Mouse (Mus musculus): ENCODE data around the gene Olfr1359. TPM values are rescaled to one million over a fixed set of nuclear protein-coding genes. Genes with fewer than 3 reads are reported as not detected.

The Olfr1359 gene
- not detected in 2 replicates for polyA plus RNA-seq (2015; fragmentation: Nextera tagmentation; extraction: Ambion mirVana)

DNA sequence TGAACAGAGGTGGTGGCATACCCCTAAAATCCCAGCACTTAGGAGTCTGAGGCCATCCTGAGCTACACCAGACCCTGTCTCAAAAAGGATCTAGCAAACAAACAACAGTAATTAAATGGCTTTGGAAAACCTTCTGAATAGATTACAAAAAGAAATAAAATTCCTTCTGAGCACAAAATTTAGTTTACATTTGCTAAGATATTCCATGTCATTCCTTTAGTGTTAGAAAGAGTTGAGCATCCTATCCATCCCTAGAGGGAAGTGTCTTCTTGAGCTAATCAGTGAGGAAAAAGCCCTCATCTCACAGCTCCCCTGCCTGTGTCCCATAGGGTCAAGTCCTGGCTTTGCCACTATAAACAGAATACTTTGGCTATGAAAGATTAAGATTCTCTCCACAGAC, at the start of gene Olfr1359:
TSS of gene Olfr1359 (plus strand) at position 301 of the 400 bp plus-strand sequence.

DNA sequence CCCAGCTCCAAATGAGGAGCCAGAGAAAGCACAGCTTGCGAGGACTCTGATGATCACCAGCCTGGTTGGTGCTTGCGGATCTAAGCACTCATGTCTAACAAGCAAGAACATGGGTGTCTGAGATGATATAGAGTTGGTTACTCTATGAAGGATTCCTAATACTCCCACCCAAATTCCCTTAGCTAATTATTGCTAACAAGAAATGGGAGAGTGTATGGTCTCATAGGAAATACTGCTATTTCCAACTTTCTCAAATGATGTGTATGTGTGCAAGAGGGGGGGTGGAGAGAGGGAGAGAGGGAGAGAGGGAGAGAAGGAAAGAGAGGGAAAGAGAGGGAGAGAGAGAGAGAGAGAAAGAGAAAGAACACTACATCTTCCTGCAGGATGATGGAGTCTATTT, 34.6 kb upstream of the Olfr1359 start, which contains the start of gene Olfr1361:
TSS of gene Olfr1361 (minus strand) at position 101 of the 400 bp plus-strand sequence.

DNA sequence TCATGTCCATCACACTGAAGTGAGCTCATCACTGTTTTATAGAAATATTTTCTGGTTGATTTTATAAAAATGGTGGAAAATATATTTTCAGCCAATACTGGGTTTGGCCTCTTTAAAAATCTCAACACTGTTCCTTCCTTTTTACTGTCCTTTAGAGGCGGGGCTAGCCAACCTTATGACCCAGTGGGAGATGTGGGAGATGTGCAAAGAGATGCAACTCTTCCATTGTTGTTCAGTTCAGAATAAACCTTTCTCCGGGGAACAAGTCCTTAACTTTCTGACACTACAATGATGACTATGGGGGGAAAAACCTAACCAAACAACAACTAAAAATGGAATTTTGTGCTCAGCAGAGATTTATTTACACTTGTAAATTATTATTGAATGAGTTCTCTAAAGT, 20.6 kb upstream of the Olfr1359 start, which contains the start of gene Olfr1360:
TSS of gene Olfr1360 (minus strand) at position 101 of the 400 bp plus-strand sequence.

DNA sequence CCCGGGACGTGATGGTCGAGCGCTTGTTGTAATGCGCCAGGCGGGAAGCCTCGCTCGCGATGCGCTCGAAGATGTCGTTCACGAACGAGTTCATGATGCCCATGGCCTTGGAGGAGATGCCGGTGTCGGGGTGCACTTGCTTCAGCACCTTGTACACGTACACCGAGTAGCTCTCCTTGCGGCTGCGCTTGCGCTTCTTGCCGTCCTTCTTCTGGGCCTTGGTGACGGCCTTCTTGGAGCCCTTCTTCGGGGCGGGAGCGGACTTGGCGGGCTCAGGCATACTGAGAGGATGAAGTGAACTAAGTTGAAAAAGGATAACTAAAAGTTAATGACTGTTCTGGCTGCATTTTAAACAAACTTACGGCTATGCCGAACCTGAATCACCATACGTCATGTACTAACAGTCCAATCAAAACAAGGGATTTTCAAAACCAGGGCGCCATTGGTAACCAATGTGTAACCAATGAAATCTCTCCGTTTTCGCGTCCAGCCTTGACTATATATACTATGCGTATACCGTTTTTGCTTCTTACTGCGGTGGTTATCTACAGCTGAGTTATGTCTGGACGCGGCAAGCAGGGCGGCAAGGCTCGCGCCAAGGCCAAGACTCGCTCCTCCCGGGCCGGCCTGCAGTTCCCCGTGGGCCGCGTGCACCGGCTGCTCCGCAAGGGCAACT, 18.1 kb downstream of the Olfr1359 start, which contains the start of the genes Hist1h2bl and Hist1h2ai:
TSS of gene Hist1h2bl (minus strand) at position 280 of the 676 bp plus-strand sequence.
TSS of gene Hist1h2ai (plus strand) at position 559 of the 676 bp plus-strand sequence.

DNA sequence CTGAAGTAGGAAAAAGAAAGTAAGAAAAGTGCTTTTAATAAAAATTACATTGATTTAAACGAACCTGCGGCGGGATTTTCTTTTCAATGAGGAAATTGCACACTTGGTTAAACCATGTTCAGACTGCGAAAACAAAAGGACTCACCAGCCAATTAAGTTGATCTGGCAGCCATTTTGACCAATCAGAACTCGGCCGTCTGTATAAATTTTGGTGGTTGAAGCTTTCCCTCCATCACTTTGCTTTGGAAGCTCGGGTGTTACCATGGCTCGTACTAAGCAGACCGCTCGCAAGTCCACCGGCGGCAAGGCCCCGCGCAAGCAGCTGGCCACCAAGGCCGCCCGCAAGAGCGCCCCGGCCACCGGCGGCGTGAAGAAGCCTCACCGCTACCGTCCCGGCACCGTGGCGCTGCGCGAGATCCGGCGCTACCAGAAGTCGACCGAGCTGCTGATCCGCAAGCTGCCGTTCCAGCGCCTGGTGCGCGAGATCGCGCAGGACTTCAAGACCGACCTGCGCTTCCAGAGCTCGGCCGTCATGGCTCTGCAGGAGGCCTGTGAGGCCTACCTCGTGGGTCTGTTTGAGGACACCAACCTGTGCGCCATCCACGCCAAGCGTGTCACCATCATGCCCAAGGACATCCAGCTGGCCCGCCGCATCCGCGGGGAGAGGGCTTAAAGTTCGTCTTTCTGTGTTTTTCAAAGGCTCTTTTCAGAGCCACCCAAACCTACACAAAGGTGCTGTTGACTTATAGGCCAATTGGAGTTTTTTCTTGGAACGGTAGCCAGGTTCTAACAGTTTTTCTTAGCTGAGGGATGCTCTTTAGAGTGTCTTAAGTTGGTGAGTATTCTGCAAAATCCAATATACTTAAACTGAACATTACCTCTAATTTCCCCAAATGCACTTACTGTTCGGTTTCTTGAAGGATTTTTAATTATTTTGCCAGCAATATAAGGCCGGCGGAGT, 19.8 kb downstream of the Olfr1359 start, which contains the start of gene Hist1h3h:
TSS of gene Hist1h3h (plus strand) at position 263 of the 961 bp plus-strand sequence.

DNA sequence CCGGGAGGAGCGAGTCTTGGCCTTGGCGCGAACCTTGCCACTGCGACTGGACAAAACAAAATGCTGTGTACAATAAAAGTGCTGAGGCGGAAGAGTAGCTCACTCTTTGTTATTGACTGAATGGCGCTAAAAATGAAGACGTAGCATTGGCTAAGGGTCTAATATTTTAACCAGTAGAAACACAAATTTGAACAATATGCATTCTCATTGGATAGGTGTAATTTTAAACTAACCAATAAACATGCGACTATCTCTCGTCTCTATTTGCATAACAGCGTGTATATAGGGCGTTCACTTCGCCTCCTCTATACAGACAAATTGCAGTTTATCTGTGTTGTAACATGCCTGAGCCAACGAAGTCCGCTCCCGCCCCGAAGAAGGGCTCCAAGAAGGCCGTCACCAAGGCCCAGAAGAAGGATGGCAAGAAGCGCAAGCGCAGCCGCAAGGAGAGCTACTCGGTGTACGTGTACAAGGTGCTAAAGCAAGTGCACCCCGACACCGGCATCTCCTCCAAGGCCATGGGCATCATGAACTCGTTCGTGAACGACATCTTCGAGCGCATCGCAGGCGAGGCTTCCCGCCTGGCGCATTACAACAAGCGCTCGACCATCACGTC, 24.0 kb downstream of the Olfr1359 start, which contains the start of gene Hist1h2bm:
TSS of gene Hist1h2bm (plus strand) at position 288 of the 616 bp plus-strand sequence.

DNA sequence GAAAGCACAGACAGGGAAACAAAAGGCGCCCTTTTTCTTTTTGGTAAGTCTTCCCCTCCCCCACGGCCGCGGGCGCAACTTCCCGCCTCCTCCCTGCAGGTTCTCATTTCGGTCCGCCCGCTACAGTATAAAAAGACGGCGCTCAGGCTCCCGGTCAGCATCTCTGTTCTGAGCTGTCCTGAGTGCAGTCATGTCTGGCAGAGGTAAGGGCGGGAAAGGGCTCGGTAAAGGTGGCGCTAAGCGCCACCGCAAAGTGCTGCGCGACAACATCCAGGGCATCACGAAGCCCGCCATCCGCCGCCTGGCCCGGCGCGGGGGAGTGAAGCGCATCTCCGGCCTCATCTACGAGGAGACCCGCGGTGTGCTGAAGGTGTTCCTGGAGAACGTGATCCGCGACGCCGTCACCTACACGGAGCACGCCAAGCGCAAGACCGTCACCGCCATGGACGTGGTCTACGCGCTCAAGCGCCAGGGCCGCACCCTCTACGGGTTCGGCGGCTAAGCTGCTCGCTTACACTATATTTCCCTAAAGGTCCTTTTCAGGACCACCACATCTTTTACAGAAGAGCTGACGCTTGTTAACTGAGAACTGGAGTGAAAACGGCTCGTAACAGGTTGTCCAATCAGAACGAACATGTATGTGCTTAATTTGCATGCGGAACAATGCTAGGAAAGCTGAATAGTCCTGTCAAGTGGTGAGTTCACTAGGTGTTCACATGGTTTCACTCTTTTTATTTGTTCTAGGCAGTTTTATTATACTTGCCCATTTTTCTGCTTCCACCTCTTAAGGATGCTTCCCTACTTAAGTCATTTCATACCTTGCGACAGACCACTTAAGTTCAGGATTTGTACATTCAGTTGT, 37.2 kb downstream of the Olfr1359 start, which contains the start of gene Hist1h4j:
TSS of gene Hist1h4j (plus strand) at position 159 of the 862 bp plus-strand sequence.

DNA sequence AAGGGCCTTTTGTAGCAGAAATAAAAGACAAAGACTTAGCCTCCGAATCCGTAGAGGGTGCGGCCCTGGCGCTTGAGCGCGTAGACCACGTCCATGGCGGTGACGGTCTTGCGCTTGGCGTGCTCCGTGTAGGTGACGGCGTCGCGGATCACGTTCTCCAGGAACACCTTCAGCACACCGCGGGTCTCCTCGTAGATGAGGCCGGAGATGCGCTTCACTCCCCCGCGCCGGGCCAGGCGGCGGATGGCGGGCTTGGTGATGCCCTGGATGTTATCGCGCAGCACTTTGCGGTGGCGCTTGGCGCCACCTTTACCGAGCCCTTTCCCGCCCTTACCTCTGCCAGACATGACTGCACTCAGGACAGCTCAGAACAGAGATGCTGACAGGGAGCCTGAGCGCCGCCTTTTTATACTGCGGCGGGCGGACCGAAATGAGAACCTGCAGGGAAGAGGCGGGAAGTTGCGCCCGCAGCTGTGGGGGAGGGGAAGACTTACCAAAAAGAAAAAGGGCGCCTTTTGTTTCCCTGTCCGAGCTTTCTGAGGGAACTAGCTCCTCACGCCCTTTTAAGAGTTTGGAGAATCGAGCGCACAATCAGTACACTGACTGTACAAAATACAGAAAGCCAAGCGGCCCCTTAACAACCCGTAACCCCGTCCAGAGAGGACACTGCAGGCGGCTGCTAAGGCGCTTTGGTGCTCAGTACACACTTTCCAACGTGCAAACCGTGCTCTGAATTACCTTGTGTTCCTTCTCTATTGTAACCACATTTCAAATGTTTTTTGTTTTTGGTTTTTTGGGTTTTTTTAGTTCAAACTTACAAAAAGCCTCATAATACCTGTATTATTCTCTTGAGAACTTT, 52.5 kb downstream of the Olfr1359 start, which contains the start of gene Hist1h4k:
TSS of gene Hist1h4k (minus strand) at position 347 of the 859 bp plus-strand sequence.

DNA sequence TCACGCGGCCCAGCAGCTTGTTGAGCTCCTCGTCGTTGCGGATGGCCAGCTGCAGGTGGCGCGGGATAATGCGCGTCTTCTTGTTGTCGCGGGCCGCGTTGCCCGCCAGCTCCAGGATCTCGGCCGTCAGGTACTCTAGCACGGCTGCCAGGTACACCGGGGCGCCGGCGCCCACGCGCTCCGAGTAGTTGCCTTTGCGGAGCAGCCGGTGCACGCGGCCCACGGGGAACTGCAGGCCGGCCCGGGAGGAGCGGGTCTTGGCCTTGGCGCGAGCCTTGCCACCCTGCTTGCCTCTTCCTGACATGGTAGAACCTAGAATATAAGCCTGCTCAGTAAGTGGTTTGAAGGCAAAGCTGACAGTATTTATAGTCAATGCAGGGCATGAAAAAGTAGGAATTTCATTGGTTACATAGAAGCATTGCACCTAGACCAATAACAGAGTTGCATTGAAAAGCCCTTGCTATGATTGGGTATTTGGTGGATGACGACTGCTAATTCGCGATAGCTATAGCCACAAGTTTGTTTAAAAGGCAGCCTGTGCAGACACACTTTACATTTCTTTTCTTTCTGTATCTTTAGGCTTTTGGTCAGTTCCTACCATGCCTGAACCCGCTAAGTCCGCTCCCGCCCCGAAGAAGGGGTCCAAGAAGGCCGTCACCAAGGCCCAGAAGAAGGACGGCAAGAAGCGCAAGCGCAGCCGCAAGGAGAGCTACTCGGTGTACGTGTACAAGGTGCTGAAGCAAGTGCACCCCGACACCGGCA, 55.8 kb downstream of the Olfr1359 start, which contains the start of the genes Hist1h2ak and Hist1h2bn:
TSS of gene Hist1h2ak (minus strand) at position 304 of the 762 bp plus-strand sequence.
TSS of gene Hist1h2bn (plus strand) at position 600 of the 762 bp plus-strand sequence.

Small RNAs within 50 kb of the gene (microRNA-seq; reads per million reads assigned to microRNA genes)
- gene Gm44357 (ENCODE audit: borderline replicate concordance, insufficient number of aligned reads) (not detected), gene Gm44367 (ENCODE audit: borderline replicate concordance, insufficient number of aligned reads) (not detected), gene Gm44454 (ENCODE audit: borderline replicate concordance, insufficient number of aligned reads) (not detected)

Other genes starting within 250 kb of the Olfr1359 start
- gene Zscan26, start 244.4 kb upstream of the Olfr1359 start, polyA plus RNA-seq (2015; fragmentation: Nextera tagmentation; extraction: Ambion mirVana): 16.3 and 24.7 TPM in 2 replicates
- 2.3 and 2.4 TPM in 2 replicates for gene Nkapl, start 229.6 kb upstream of the Olfr1359 start, polyA plus RNA-seq (2015; fragmentation: Nextera tagmentation; extraction: Ambion mirVana)
- 3.8 and 4.9 TPM in 2 replicates for gene Zkscan4, start 219.2 kb upstream of the Olfr1359 start, polyA plus RNA-seq (2015; fragmentation: Nextera tagmentation; extraction: Ambion mirVana)
- gene Gm10065, start 218.7 kb upstream of the Olfr1359 start, polyA plus RNA-seq (2015; fragmentation: Nextera tagmentation; extraction: Ambion mirVana): not detected in 2 replicates
- 0.35 and 0.41 TPM in 2 replicates for gene AK157302, start 202.9 kb upstream of the Olfr1359 start, polyA plus RNA-seq (2015; fragmentation: Nextera tagmentation; extraction: Ambion mirVana)
- 6.0 and 10.4 TPM in 2 replicates for gene Gm11273, start 196.7 kb upstream of the Olfr1359 start, polyA plus RNA-seq (2015; fragmentation: Nextera tagmentation; extraction: Ambion mirVana)
- gene Zkscan8, start 167.0 kb upstream of the Olfr1359 start, polyA plus RNA-seq (2015; fragmentation: Nextera tagmentation; extraction: Ambion mirVana): 2.2 and 2.6 TPM in 2 replicates
- gene Olfr1366, start 155.3 kb upstream of the Olfr1359 start, polyA plus RNA-seq (2015; fragmentation: Nextera tagmentation; extraction: Ambion mirVana): not detected in 2 replicates
- gene Olfr1535, start 138.2 kb upstream of the Olfr1359 start, polyA plus RNA-seq (2015; fragmentation: Nextera tagmentation; extraction: Ambion mirVana): not detected in 2 replicates
- gene Olfr1364, start 116.4 kb upstream of the Olfr1359 start, polyA plus RNA-seq (2015; fragmentation: Nextera tagmentation; extraction: Ambion mirVana): not detected in 2 replicates
- not detected in 2 replicates for gene Olfr1362, start 84.1 kb upstream of the Olfr1359 start, polyA plus RNA-seq (2015; fragmentation: Nextera tagmentation; extraction: Ambion mirVana)
- gene Olfr11, start 55.6 kb upstream of the Olfr1359 start, polyA plus RNA-seq (2015; fragmentation: Nextera tagmentation; extraction: Ambion mirVana): not detected in 2 replicates
- not detected in 2 replicates for gene Olfr1361, start 34.7 kb upstream of the Olfr1359 start, polyA plus RNA-seq (2015; fragmentation: Nextera tagmentation; extraction: Ambion mirVana)
- not detected in 2 replicates for gene Olfr1360, start 20.7 kb upstream of the Olfr1359 start, polyA plus RNA-seq (2015; fragmentation: Nextera tagmentation; extraction: Ambion mirVana)
- 1.4 TPM in 1 of 2 replicates, not detected in the other for gene Hist1h2bl, start 18.0 kb downstream of the Olfr1359 start, polyA plus RNA-seq (2015; fragmentation: Nextera tagmentation; extraction: Ambion mirVana)
- 6.6 and 14.9 TPM in 2 replicates for gene Hist1h2ai, start 18.3 kb downstream of the Olfr1359 start, polyA plus RNA-seq (2015; fragmentation: Nextera tagmentation; extraction: Ambion mirVana)
- 0.38 and 2.1 TPM in 2 replicates for gene Hist1h3h, start 19.5 kb downstream of the Olfr1359 start, polyA plus RNA-seq (2015; fragmentation: Nextera tagmentation; extraction: Ambion mirVana)
- 1.1 and 1.3 TPM in 2 replicates for gene Hist1h2bm, start 23.9 kb downstream of the Olfr1359 start, polyA plus RNA-seq (2015; fragmentation: Nextera tagmentation; extraction: Ambion mirVana)
- gene Hist1h4j, start 37.0 kb downstream of the Olfr1359 start, polyA plus RNA-seq (2015; fragmentation: Nextera tagmentation; extraction: Ambion mirVana): 0.39 and 0.77 TPM in 2 replicates
- 2.2 and 2.5 TPM in 2 replicates for gene Hist1h4k, start 52.4 kb downstream of the Olfr1359 start, polyA plus RNA-seq (2015; fragmentation: Nextera tagmentation; extraction: Ambion mirVana)
- gene Hist1h2ak, start 55.7 kb downstream of the Olfr1359 start, polyA plus RNA-seq (2015; fragmentation: Nextera tagmentation; extraction: Ambion mirVana): 6.3 and 6.9 TPM in 2 replicates
- gene Hist1h2bn, start 56.0 kb downstream of the Olfr1359 start, polyA plus RNA-seq (2015; fragmentation: Nextera tagmentation; extraction: Ambion mirVana): 0.83 and 1.5 TPM in 2 replicates
- gene Hist1h1b, start 82.5 kb downstream of the Olfr1359 start, polyA plus RNA-seq (2015; fragmentation: Nextera tagmentation; extraction: Ambion mirVana): 9.0 and 13.0 TPM in 2 replicates
- 55.7 and 74.2 TPM in 2 replicates for gene Hist1h3i, start 85.3 kb downstream of the Olfr1359 start, polyA plus RNA-seq (2015; fragmentation: Nextera tagmentation; extraction: Ambion mirVana)
- gene Hist1h2an, start 89.1 kb downstream of the Olfr1359 start, polyA plus RNA-seq (2015; fragmentation: Nextera tagmentation; extraction: Ambion mirVana): 7.6 and 8.2 TPM in 2 replicates
- 1.4 and 1.8 TPM in 2 replicates for gene Hist1h2bp, start 89.3 kb downstream of the Olfr1359 start, polyA plus RNA-seq (2015; fragmentation: Nextera tagmentation; extraction: Ambion mirVana)
- 1.4 and 6.7 TPM in 2 replicates for gene Hist1h2bq, start 112.1 kb downstream of the Olfr1359 start, polyA plus RNA-seq (2015; fragmentation: Nextera tagmentation; extraction: Ambion mirVana)
- 2.0 TPM in 1 of 2 replicates, not detected in the other for gene Hist1h2ao, start 112.4 kb downstream of the Olfr1359 start, polyA plus RNA-seq (2015; fragmentation: Nextera tagmentation; extraction: Ambion mirVana)
- gene Hist1h4m, start 113.6 kb downstream of the Olfr1359 start, polyA plus RNA-seq (2015; fragmentation: Nextera tagmentation; extraction: Ambion mirVana): not detected in 2 replicates
- gene Hist1h4n, start 134.1 kb downstream of the Olfr1359 start, polyA plus RNA-seq (2015; fragmentation: Nextera tagmentation; extraction: Ambion mirVana): 5.7 and 5.9 TPM in 2 replicates
- gene Hist1h2ap, start 135.4 kb downstream of the Olfr1359 start, polyA plus RNA-seq (2015; fragmentation: Nextera tagmentation; extraction: Ambion mirVana): 2,226 and 3,319 TPM in 2 replicates
- gene Hist1h2br, start 135.6 kb downstream of the Olfr1359 start, polyA plus RNA-seq (2015; fragmentation: Nextera tagmentation; extraction: Ambion mirVana): 1.6 and 7.1 TPM in 2 replicates
- gene Zfp184, start 247.0 kb downstream of the Olfr1359 start, polyA plus RNA-seq (2015; fragmentation: Nextera tagmentation; extraction: Ambion mirVana): 3.3 and 5.1 TPM in 2 replicates

Measured in adrenal gland, postnatal 0 days (tissue).